ENCODE assay signal across 23 mouse cellular contexts in the genomic region with DNA sequence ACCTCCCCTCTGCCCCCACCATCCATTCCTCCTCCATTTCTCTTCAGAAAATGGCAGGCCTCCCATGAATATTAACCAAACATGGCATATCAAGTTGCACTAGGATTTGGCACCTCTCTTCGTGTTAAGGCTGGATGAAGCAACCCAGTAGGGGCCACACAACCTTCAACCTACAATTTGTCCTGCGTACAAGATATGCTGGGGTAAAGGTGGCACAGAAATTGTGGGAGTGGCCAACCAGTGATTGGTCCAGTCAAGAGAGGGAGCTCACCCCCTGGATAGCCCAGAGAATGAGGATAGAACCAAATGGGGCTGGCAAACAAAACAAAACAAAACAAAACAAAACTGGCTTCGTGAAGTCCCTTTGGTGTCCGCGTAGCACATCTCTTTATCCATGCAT.
DNase-seq lines count a peak whose midpoint lies in the region; ATAC-seq lines count a peak whose summit lies in the region.
"Had no signal": no experiment of that assay in that cellular context is flagged by ENCODE, and none has a peak within 500 bp of the region (broad histone marks: within the 10 kb centered on the region; RNA-seq: fewer than 3 reads in every experiment).

No protein-coding gene starts in this region.

- no peaks in the 10 kb centered on the region for H3K4me1 ChIP-seq in forebrain, embryonic 11.5 days (replicated peaks; ENCODE audit: control insufficient read depth, insufficient read depth, low read length)
- H3K4me1 ChIP-seq in forebrain, embryonic 14.5 days (ENCODE audit: control insufficient read depth, insufficient read depth, low read length), result no peaks in the 10 kb centered on the region
- H3K4me1 ChIP-seq in midbrain, embryonic 11.5 days (ENCODE audit: control insufficient read depth, insufficient read depth, low read length), result no peaks in the 10 kb centered on the region
- no peaks in the 10 kb centered on the region for H3K4me1 ChIP-seq in midbrain, embryonic 10.5 days
- H3K4me1 ChIP-seq: forebrain, embryonic 12.5 days; hindbrain, embryonic 12.5 days; hindbrain, embryonic 15.5 days had no signal

- H3K27me3 ChIP-seq in forebrain, embryonic 11.5 days (ENCODE audit: control insufficient read depth, insufficient read depth, low read length), result no peaks in the 10 kb centered on the region
- no peaks in the 10 kb centered on the region for H3K27me3 ChIP-seq in forebrain, embryonic 14.5 days (replicated peaks; ENCODE audit: control insufficient read depth, insufficient read depth, low read length)
- H3K27me3 ChIP-seq in midbrain, embryonic 11.5 days (ENCODE audit: control insufficient read depth, insufficient read depth, low read length), result no peaks in the 10 kb centered on the region
- H3K27me3 ChIP-seq in midbrain, embryonic 10.5 days (ENCODE audit: low read depth, poor library complexity, severe bottlenecking), result no peaks in the 10 kb centered on the region
- H3K27me3 ChIP-seq: embryonic facial prominence, embryonic 12.5 days; embryonic facial prominence, embryonic 15.5 days; forebrain, embryonic 12.5 days; heart, embryonic 13.5 days; hindbrain, embryonic 12.5 days; hindbrain, embryonic 15.5 days had no signal

- no peaks in the 10 kb centered on the region for H3K36me3 ChIP-seq in forebrain, embryonic 11.5 days (ENCODE audit: control insufficient read depth, insufficient read depth, low read length)
- H3K36me3 ChIP-seq in forebrain, embryonic 14.5 days (ENCODE audit: control insufficient read depth, insufficient read depth, low read length), result no peaks in the 10 kb centered on the region
- no peaks in the 10 kb centered on the region for H3K36me3 ChIP-seq in midbrain, embryonic 11.5 days (ENCODE audit: control insufficient read depth, insufficient read depth, low read length)
- H3K36me3 ChIP-seq in midbrain, embryonic 10.5 days, result no peaks in the 10 kb centered on the region
- H3K36me3 ChIP-seq: embryonic facial prominence, embryonic 12.5 days; embryonic facial prominence, embryonic 15.5 days; forebrain, embryonic 12.5 days; heart, embryonic 13.5 days; hindbrain, embryonic 12.5 days; hindbrain, embryonic 15.5 days had no signal

- no peaks in the 10 kb centered on the region for H3K9me3 ChIP-seq in forebrain, embryonic 11.5 days (ENCODE audit: control insufficient read depth, low read length)
- H3K9me3 ChIP-seq in forebrain, embryonic 14.5 days (replicated peaks; ENCODE audit: control insufficient read depth, low read length), result no peaks in the 10 kb centered on the region
- no peaks in the 10 kb centered on the region for H3K9me3 ChIP-seq in midbrain, embryonic 11.5 days (ENCODE audit: control insufficient read depth, low read length)
- no peaks in the 10 kb centered on the region for H3K9me3 ChIP-seq in midbrain, embryonic 10.5 days (replicated peaks)
- H3K9me3 ChIP-seq: embryonic facial prominence, embryonic 12.5 days; embryonic facial prominence, embryonic 15.5 days; forebrain, embryonic 12.5 days; heart, embryonic 13.5 days; hindbrain, embryonic 12.5 days; hindbrain, embryonic 15.5 days had no signal

- WGBS in forebrain, embryonic 11.5 days, result 77% methylated on average over 5 of the region's 5 CpGs
- WGBS in forebrain, embryonic 14.5 days, result 70% methylated on average over 5 of the region's 5 CpGs
- 78% methylated on average over 5 of the region's 5 CpGs for WGBS in midbrain, embryonic 11.5 days
- 76% methylated on average over 5 of the region's 5 CpGs for WGBS in midbrain, embryonic 10.5 days

- ATAC-seq in forebrain, embryonic 11.5 days (replicated peaks; ENCODE audit: low FRiP score), result no peak
- ATAC-seq in forebrain, embryonic 14.5 days, result no peak
- no peak for ATAC-seq in midbrain, embryonic 11.5 days (ENCODE audit: low FRiP score)
- ATAC-seq in megakaryocyte progenitor cell, adult 5-6 weeks (replicated peaks; ENCODE audit: poor library complexity), result no peak
- ATAC-seq: CD4-positive, CD25-positive, alpha-beta regulatory T cell, adult 4 months; forebrain, embryonic 16.5 days; intestine, postnatal 0 days had no signal

- H3K27ac ChIP-seq in forebrain, embryonic 11.5 days (ENCODE audit: low read depth, low read length), result no peak overlapping the region
- H3K27ac ChIP-seq in forebrain, embryonic 14.5 days (ENCODE audit: low read depth, low read length), result no peak overlapping the region
- no peak overlapping the region for H3K27ac ChIP-seq in midbrain, embryonic 11.5 days (ENCODE audit: low read depth, low read length)
- no peak overlapping the region for H3K27ac ChIP-seq in midbrain, embryonic 10.5 days (replicated peaks)
- H3K27ac ChIP-seq: embryonic facial prominence, embryonic 12.5 days; embryonic facial prominence, embryonic 15.5 days; forebrain, embryonic 12.5 days; heart, embryonic 13.5 days; hindbrain, embryonic 12.5 days; hindbrain, embryonic 15.5 days had no signal

- H3K4me2 ChIP-seq in forebrain, embryonic 11.5 days (ENCODE audit: low read depth, low read length, severe bottlenecking), result no peak overlapping the region
- no peak overlapping the region for H3K4me2 ChIP-seq in forebrain, embryonic 14.5 days (ENCODE audit: low read length)
- H3K4me2 ChIP-seq in midbrain, embryonic 11.5 days, result no peak overlapping the region
- H3K4me2 ChIP-seq: embryonic facial prominence, embryonic 12.5 days; embryonic facial prominence, embryonic 15.5 days; forebrain, embryonic 12.5 days; heart, embryonic 13.5 days; hindbrain, embryonic 12.5 days; hindbrain, embryonic 15.5 days had no signal

- DNase-seq in forebrain, embryonic 11.5 days (ENCODE audit: low spot score), result peak; percentile 9
- no peak for DNase-seq in forebrain, embryonic 14.5 days (ENCODE audit: low spot score)
- DNase-seq in gastrocnemius, postnatal 10 days, result peak; percentile 2
- no peak for DNase-seq in gastrocnemius, postnatal 25 days
- DNase-seq in midbrain, embryonic 11.5 days (ENCODE audit: low spot score, missing footprints), result peak; percentile 54
- no peak for DNase-seq in midbrain, embryonic 10.5 days (ENCODE audit: low spot score)
- DNase-seq: adrenal gland, postnatal 36 days; cerebellum, adult 11 months; cerebellum, adult 2 months; cerebellum, adult 9-11 months; cerebellum, postnatal 25 days; heart, postnatal 14 days; kidney, adult 2 months had no signal

- H3K4me3 ChIP-seq in forebrain, embryonic 11.5 days (ENCODE audit: low read depth, low read length), result no peak overlapping the region
- no peak overlapping the region for H3K4me3 ChIP-seq in forebrain, embryonic 14.5 days (ENCODE audit: low read depth, low read length)
- no peak overlapping the region for H3K4me3 ChIP-seq in midbrain, embryonic 11.5 days (ENCODE audit: low read depth, low read length)
- no peak overlapping the region for H3K4me3 ChIP-seq in midbrain, embryonic 10.5 days
- H3K4me3 ChIP-seq: embryonic facial prominence, embryonic 12.5 days; embryonic facial prominence, embryonic 15.5 days; forebrain, embryonic 12.5 days; heart, embryonic 13.5 days; hindbrain, embryonic 12.5 days; hindbrain, embryonic 15.5 days had no signal

- no peak overlapping the region for H3K9ac ChIP-seq in forebrain, embryonic 11.5 days (ENCODE audit: low read length)
- H3K9ac ChIP-seq in forebrain, embryonic 14.5 days (ENCODE audit: low read length), result no peak overlapping the region
- H3K9ac ChIP-seq in midbrain, embryonic 11.5 days (ENCODE audit: low read length), result no peak overlapping the region
- H3K9ac ChIP-seq: embryonic facial prominence, embryonic 12.5 days; embryonic facial prominence, embryonic 15.5 days; forebrain, embryonic 12.5 days; heart, embryonic 13.5 days; hindbrain, embryonic 12.5 days; hindbrain, embryonic 15.5 days had no signal

Comparison
In these comparisons a context has a peak if more than half of its experiments do, and no peak if none do; other contexts are left out.
1. DNase-seq: peak in forebrain, embryonic 11.5 days (single experiment), gastrocnemius, postnatal 10 days (single experiment) and midbrain, embryonic 11.5 days (single experiment); none in forebrain, embryonic 14.5 days (single experiment), gastrocnemius, postnatal 25 days (single experiment) and midbrain, embryonic 10.5 days (single experiment).